Mouse (Mus musculus) urinary bladder, postnatal 25 days (tissue): ENCODE results near the gene Bloc1s2.
A peak's percentile ranks its signal among the peaks of the same experiment; 100 is the strongest.

Source experiments
- DNase-seq: peaks from one replicate; pipeline ENCODE4 v3.0.0; 2022; ENCODE audit warnings: low spot score

Gene Bloc1s2

GRCm38 (mm10) chr19:44145702-44146567 is at the start of gene Bloc1s2:
Gene Bloc1s2 (minus strand): TSS chr19:44146446.
- peak; percentile 89 for DNase-seq

GRCm38 (mm10) chr19:44195138-44195537 is 48.9 kb upstream of the Bloc1s2 start:
- peak; percentile 55 for DNase-seq

- DNase-seq, result no peak
These were observed 47.7 kb upstream of the Bloc1s2 start for GRCm38 (mm10) chr19:44193906-44194305.

- no peak for DNase-seq
These were observed 46.1 kb upstream of the Bloc1s2 start, which contains the start of gene Pkd2l1 for GRCm38 (mm10) chr19:44192342-44192741. Gene Pkd2l1 (minus strand): TSS chr19:44192442.

GRCm38 (mm10) chr19:44189056-44189455 is 42.8 kb upstream of the Bloc1s2 start:
- DNase-seq, result peak; percentile 27

GRCm38 (mm10) chr19:44183968-44184367 is 37.7 kb upstream of the Bloc1s2 start:
- DNase-seq, result no peak

GRCm38 (mm10) chr19:44180502-44180901 is 34.3 kb upstream of the Bloc1s2 start:
- DNase-seq, result no peak

GRCm38 (mm10) chr19:44176741-44177140 is 30.5 kb upstream of the Bloc1s2 start:
- no peak for DNase-seq

- DNase-seq, result no peak
These were observed 28.6 kb upstream of the Bloc1s2 start for GRCm38 (mm10) chr19:44174835-44175234.

- no peak for DNase-seq
These were observed 15.3 kb upstream of the Bloc1s2 start for GRCm38 (mm10) chr19:44161515-44161914.

GRCm38 (mm10) chr19:44159386-44159785 is 13.1 kb upstream of the Bloc1s2 start:
- DNase-seq, result no peak

- DNase-seq, result no peak
These were observed 10.8 kb upstream of the Bloc1s2 start for GRCm38 (mm10) chr19:44157005-44157404.

- DNase-seq, result no peak
These were observed 7.5 kb upstream of the Bloc1s2 start for GRCm38 (mm10) chr19:44153781-44154180.

GRCm38 (mm10) chr19:44148991-44149390 is 2.7 kb upstream of the Bloc1s2 start:
- no peak for DNase-seq

- DNase-seq, result no peak
These were observed 2.1 kb upstream of the Bloc1s2 start for GRCm38 (mm10) chr19:44148345-44148744.

GRCm38 (mm10) chr19:44146951-44147350 is 705 bp upstream of the Bloc1s2 start:
- no peak for DNase-seq

GRCm38 (mm10) chr19:44146568-44146879 is 278 bp upstream of the Bloc1s2 start:
- DNase-seq, result no peak

GRCm38 (mm10) chr19:44144366-44144765 is 1.9 kb downstream of the Bloc1s2 start:
- DNase-seq, result no peak

GRCm38 (mm10) chr19:44135960-44136485 is 10.2 kb downstream of the Bloc1s2 start:
- no peak for DNase-seq

- DNase-seq, result peak; percentile 78
These were observed 10.9 kb downstream of the Bloc1s2 start, which contains the start of gene Cwf19l1 for GRCm38 (mm10) chr19:44135072-44135959. Gene Cwf19l1 (minus strand): TSS chr19:44135876.

- DNase-seq, result no peak
These were observed 13.3 kb downstream of the Bloc1s2 start for GRCm38 (mm10) chr19:44132917-44133316.

GRCm38 (mm10) chr19:44128560-44128959 is 17.7 kb downstream of the Bloc1s2 start:
- no peak for DNase-seq
